In genomic region chr1:63219277-63219676, GRCm38 (mm10) we compare ENCODE assay signal across 24 mouse cellular contexts. TPM values are rescaled to one million over a fixed set of nuclear protein-coding genes. Genes with fewer than 3 reads are reported as not detected.
A peak's percentile ranks its signal among the peaks of the same experiment; 100 is the strongest.
DNase-seq lines count a peak whose midpoint lies in the region; ATAC-seq and TF ChIP-seq lines count a peak whose summit lies in the region.
"Had no signal": no experiment of that assay in that cellular context is flagged by ENCODE, and none has a peak within 500 bp of the region (broad histone marks: within the 10 kb centered on the region; RNA-seq: fewer than 3 reads in every experiment).

No protein-coding gene starts in this region.

- no peaks in the 10 kb centered on the region for H3K36me3 ChIP-seq in testis, adult 2 months (ENCODE audit: control insufficient read depth, insufficient read depth, low read length)
- H3K36me3 ChIP-seq: embryonic facial prominence, embryonic 15.5 days; forebrain, embryonic 10.5 days; heart, embryonic 15.5 days; hindbrain, embryonic 15.5 days had no signal

- POLR2A ChIA-PET in Patski (lab: Charles Lee) = no interaction called here

- no peaks in the 10 kb centered on the region for H3K4me1 ChIP-seq in testis, adult 2 months (ENCODE audit: control insufficient read depth, insufficient read depth, low read length)
- H3K4me1 ChIP-seq: heart, embryonic 15.5 days had no signal

- H3K4me3 ChIP-seq in layer of hippocampus, adult 2 months = no peak overlapping the region
- no peak overlapping the region for H3K4me3 ChIP-seq in testis, adult 2 months (ENCODE audit: control insufficient read depth, low read depth, low read length)
- H3K4me3 ChIP-seq: embryonic facial prominence, embryonic 15.5 days; erythroblast, embryonic 14.5 days; forebrain, embryonic 10.5 days; heart, embryonic 15.5 days; hindbrain, embryonic 15.5 days had no signal

- no peak for ATAC-seq in Patski
- ATAC-seq: forebrain, embryonic 14.5 days had no signal

- TF ChIP-seq CTCF in layer of hippocampus, adult 2 months (conservative IDR thresholded peaks at IDR 0.05) = peak; percentile 24; the same call in 1 of the 2 replicates
- peak; percentile 37; the same call in 1 of the 2 replicates for TF ChIP-seq CTCF in testis, adult 2 months (IDR thresholded peaks at IDR 0.05; ENCODE audit: control insufficient read depth, insufficient read depth, insufficient replicate concordance, low read depth, low read length)
- TF ChIP-seq CTCF in Patski (IDR thresholded peaks at IDR 0.05) = peak; percentile 24

- no peak for DNase-seq in layer of hippocampus, adult 2 months (ENCODE audit: low spot score in 2 of 2)
- no peak for DNase-seq in layer of hippocampus, adult 8-10 months (ENCODE audit: low spot score in 2 of 2)
- no peak for DNase-seq in testis, postnatal 14 days (ENCODE audit: low spot score)
- DNase-seq in Patski (ENCODE audit: low read depth, low spot score) = no peak
- DNase-seq in right cerebral cortex, adult 18-20 months = no peak
- no peak for DNase-seq in thymus, postnatal 36 days
- DNase-seq: adrenal gland, postnatal 10 days; cerebellum, adult 11 months; cerebellum, adult 8-10 months; cerebellum, postnatal 14 days; embryo, embryonic 11 days; gastrocnemius, postnatal 36 days; heart, adult 18-20 months; heart, postnatal 14 days had no signal

- in situ Hi-C loops in Patski (cut with MboI; ENCODE audit: low pct_unique_long_range_greater_than_20kb) = loop anchor here (25.0 kb wide), 1 partner anchor 1268 kb away; no protein-coding TSS in a partner anchor

- no peak for TF ChIP-seq POLR2A in testis, adult 2 months (IDR thresholded peaks at IDR 0.05; ENCODE audit: control insufficient read depth, low read depth, low read length)

- no peak overlapping the region for H3K27ac ChIP-seq in layer of hippocampus, adult 2 months
- H3K27ac ChIP-seq in testis, adult 2 months (ENCODE audit: control insufficient read depth, insufficient read depth, low read depth, low read length) = no peak overlapping the region
- H3K27ac ChIP-seq: embryonic facial prominence, embryonic 15.5 days; forebrain, embryonic 10.5 days; heart, embryonic 15.5 days; hindbrain, embryonic 15.5 days had no signal

- CTCF ChIA-PET in Patski (lab: Charles Lee) = no interaction called here

- H3K27me3 ChIP-seq in testis, adult 2 months (ENCODE audit: control insufficient read depth, insufficient read depth, low read length) = no peaks in the 10 kb centered on the region
- H3K27me3 ChIP-seq in Patski = peaks cover 14% of the 10 kb centered on the region
- H3K27me3 ChIP-seq: CH12.LX; heart, embryonic 15.5 days; hindbrain, embryonic 15.5 days had no signal

RNA-seq across cellular contexts. Expression of gene Gpr1, which starts 4.9 kb away (rescaled TPM):
- under 1 TPM; 0.49 to 0.61 TPM for total RNA-seq in layer of hippocampus, adult 2 months (2021)
- total RNA-seq in layer of hippocampus, adult 8-10 months (2022) = under 1 TPM; 0.31 to 0.74 (median 0.67) TPM
- 0.14 and 0.15 TPM in 2 replicates for polyA plus RNA-seq in testis, adult 2 months (2012; rRNA removed)
- not detected for polyA plus RNA-seq in Patski (2021)
- total RNA-seq: CH12.LX; common myeloid progenitor, adult 5-6 weeks had no signal
- polyA plus RNA-seq: erythroblast, embryonic 14.5 days; heart, embryonic 11.5 days had no signal

RNA-seq across cellular contexts. Expression of gene Ndufs1, which starts 42.6 kb away (rescaled TPM):
- total RNA-seq in layer of hippocampus, adult 2 months (2021) = 100 to 1,000 TPM; 153 to 155 TPM
- 100 to 1,000 TPM; 155 to 166 (median 160) TPM for total RNA-seq in layer of hippocampus, adult 8-10 months (2022)
- polyA plus RNA-seq in testis, adult 2 months (2012; rRNA removed) = 27.8 and 32.4 TPM in 2 replicates
- polyA plus RNA-seq in Patski (2021) = 203 TPM

RNA-seq across cellular contexts. Expression of gene Eef1b2, which starts 42.7 kb away (rescaled TPM):
- total RNA-seq in layer of hippocampus, adult 2 months (2021) = 100 to 1,000 TPM; 343 to 345 TPM
- 100 to 1,000 TPM; 310 to 454 (median 387) TPM for total RNA-seq in layer of hippocampus, adult 8-10 months (2022)
- polyA plus RNA-seq in testis, adult 2 months (2012; rRNA removed) = 51.0 and 59.0 TPM in 2 replicates
- polyA plus RNA-seq in Patski (2021) = 1,117 TPM

RNA-seq across cellular contexts. Expression of gene Zdbf2, which starts 53.8 kb away (rescaled TPM):
- 10 to 100 TPM; 13.0 to 17.3 TPM for total RNA-seq in layer of hippocampus, adult 2 months (2021)
- total RNA-seq in layer of hippocampus, adult 8-10 months (2022) = 10 to 100 TPM; 11.0 to 17.9 (median 15.7) TPM
- polyA plus RNA-seq in testis, adult 2 months (2012; rRNA removed) = 29.9 and 39.0 TPM in 2 replicates
- not detected for polyA plus RNA-seq in Patski (2021)
- total RNA-seq: CH12.LX; common myeloid progenitor, adult 5-6 weeks had no signal
